Mouse (Mus musculus) forebrain, embryonic 12.5 days (tissue): ENCODE data around the gene Hoxd9. TPM values are rescaled to one million over a fixed set of nuclear protein-coding genes. Genes with fewer than 3 reads are reported as not detected.
A peak's percentile ranks its signal among the peaks of the same experiment; 100 is the strongest.

Source experiments
- ATAC-seq: fragments of 200-750 bp; cut with Nextera tagmentation; 2 replicates; pipeline ENCODE4 v1.8.0; 2017; ENCODE audit warnings: moderate TSS enrichment; ENCODE audit not compliant: low FRiP score
- H3K27ac ChIP-seq: fragments of 300-500 bp; sonication (generic); 2 replicates; pipeline ENCODE4 v1.5.1; 2016; ENCODE audit warnings: mild to moderate bottlenecking
- H3K27me3 ChIP-seq: fragments of 300-500 bp; sonication (generic); 2 replicates; pipeline ENCODE4 v1.6.1; 2016; ENCODE audit warnings: mild to moderate bottlenecking
- H3K36me3 ChIP-seq: fragments of 300-500 bp; sonication (generic); replicated peaks from 2 replicates; pipeline ENCODE4 v1.6.1; 2016; ENCODE audit warnings: mild to moderate bottlenecking
- H3K4me1 ChIP-seq: fragments of 300-500 bp; sonication (generic); 2 replicates; pipeline ENCODE4 v1.6.1; 2016
- H3K4me2 ChIP-seq: fragments of 300-500 bp; sonication (generic); 2 replicates; pipeline ENCODE4 v1.6.1; 2016; ENCODE audit warnings: mild to moderate bottlenecking, moderate library complexity
- H3K4me3 ChIP-seq: fragments of 300-500 bp; sonication (generic); replicated peaks from 2 replicates; pipeline ENCODE4 v1.5.1; 2016; ENCODE audit warnings: mild to moderate bottlenecking
- H3K9ac ChIP-seq: fragments of 300-500 bp; sonication (generic); 2 replicates; pipeline ENCODE4 v1.6.1; 2016; ENCODE audit warnings: mild to moderate bottlenecking
- H3K9me3 ChIP-seq: fragments of 300-500 bp; sonication (generic); 2 replicates; pipeline ENCODE4 v1.6.1; 2016
- WGBS: fragments of 180-500 bp; shearing (Covaris S2); methylation state at CpG from one replicate; pipeline ENCODE4 v1.1.7; 2016; 5-methylcytosine and 5-hydroxymethylcytosine counted together
- polyA plus RNA-seq: library from polyadenylated mRNA; unstranded; fragments of >200 nt; fragmentation: Nextera tagmentation; extraction: Ambion mirVana; gene quantifications from 2 replicates; pipeline ENCODE4 v1.2.1, GENCODE M21; 2016

Gene Hoxd9
- polyA plus RNA-seq, result not detected in 2 replicates

DNA sequence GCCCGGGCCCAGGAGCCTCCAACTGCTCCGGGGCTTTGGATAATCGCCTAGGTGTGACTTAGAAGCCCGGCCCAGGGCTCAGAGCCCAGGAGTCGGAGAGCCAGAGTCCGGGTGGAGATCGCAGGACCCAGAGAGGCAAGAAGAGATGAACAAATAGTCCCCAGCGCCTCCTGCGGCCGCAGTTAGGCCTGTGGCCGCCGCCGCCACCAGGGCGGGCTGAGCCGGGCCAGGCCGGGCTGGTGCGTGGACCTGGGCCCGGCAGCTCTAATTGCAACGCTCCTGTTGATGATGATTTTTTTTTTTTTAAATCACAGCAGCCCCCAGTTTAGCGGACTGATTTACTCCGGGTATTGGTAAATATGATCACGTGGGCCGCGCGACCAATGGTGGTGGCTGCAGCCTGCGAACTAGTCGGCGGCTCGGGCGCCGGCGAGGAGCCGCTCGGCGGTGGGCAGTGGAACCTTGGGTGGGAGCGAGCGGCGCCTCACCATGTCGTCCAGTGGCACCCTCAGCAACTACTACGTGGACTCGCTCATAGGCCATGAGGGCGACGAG, at the start of gene Hoxd9:
TSS of gene Hoxd9 (plus strand) at position 161 of the 555 bp plus-strand sequence.
- H3K9ac ChIP-seq, result no peak within 1 kb of the TSS
- ATAC-seq, result peak; percentile 70

DNA sequence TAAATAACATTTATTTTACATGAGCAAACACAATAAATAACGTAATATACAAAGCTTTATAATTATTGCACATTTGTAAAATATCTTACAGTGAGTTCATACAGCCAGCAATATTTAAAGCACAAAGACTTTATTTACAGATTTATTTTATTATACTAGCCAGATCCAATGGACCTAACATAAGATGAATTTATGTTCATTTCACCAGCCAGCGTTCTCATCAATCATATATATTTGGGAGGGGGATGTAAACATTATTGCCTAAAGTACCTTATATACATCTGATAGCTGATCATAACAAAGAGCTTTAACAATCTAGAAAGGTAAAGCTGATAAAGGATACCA, 44.6 kb upstream of the Hoxd9 start:
- 39% methylated on average over 2 of the region's 2 CpGs for WGBS
- H3K27ac ChIP-seq, result no peak overlapping the region
- no peak overlapping the region for H3K4me2 ChIP-seq
- H3K9me3 ChIP-seq, result 0 out of 2 replicates have a peak, but pooled peaks cover 4% of the 10 kb centered on the region
- no peak overlapping the region for H3K9ac ChIP-seq
- peaks cover 14% of the 10 kb centered on the region for H3K4me1 ChIP-seq
- H3K27me3 ChIP-seq, result peaks cover 87% of the 10 kb centered on the region
- no peak for ATAC-seq
- H3K4me3 ChIP-seq, result no peak overlapping the region
- no peaks in the 10 kb centered on the region for H3K36me3 ChIP-seq

More for the DNA sequence above, at the start of gene Hoxd9:
- Histone ChIP-seq H3K4me3 (peak within 1 kb of the TSS; percentile 33), H3K9me3 (no peaks in the 10 kb centered on the region), H3K27me3 (peaks cover 98% of the 10 kb centered on the region), H3K36me3 (no peaks in the 10 kb centered on the region), H3K27ac (no peak within 1 kb of the TSS), H3K4me1 (peaks cover 14% of the 10 kb centered on the region), H3K4me2 (peak within 1 kb of the TSS; percentile 54)
- whole genome bisulfite sequencing, result under 1% methylated on average over 43 of the region's 43 CpGs

DNA sequence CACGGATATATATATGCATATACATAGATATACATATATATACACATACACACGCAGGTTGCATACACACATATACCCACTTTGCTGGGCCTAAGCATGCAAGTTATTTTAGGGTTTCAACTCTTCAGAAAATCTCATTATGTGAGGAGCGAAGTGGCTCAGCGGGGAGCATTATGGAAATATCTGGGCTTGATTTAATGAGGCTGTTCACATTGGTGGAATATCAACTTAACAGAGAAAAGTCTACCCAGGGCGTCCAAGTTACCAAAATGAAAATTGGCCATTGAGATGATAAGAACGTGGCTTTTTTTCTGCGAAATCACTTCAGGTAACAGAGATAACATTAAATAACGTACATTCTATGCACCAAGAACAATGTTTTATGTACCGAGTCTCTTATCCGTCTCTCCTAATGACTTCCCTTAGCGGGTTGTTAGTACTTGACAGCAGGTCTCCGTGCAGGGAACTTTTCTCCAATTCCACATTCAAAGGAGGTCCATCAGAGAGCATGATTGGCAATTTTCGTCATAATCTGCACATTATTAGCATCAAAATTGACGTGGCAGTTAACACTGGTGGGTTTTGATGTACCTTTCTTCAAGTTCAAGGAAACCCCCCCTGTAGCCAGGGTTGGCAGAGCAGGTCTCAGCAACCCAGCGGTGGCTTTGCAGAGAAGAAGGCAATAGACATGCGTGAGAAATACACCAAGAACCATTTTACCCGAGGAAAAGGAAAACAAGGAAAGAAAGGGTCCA, 43.6 kb upstream of the Hoxd9 start:
- no peak overlapping the region for H3K4me2 ChIP-seq
- peaks cover 87% of the 10 kb centered on the region for H3K27me3 ChIP-seq
- no peak overlapping the region for H3K9ac ChIP-seq
- 9% methylated on average over 17 of the region's 17 CpGs for WGBS
- ATAC-seq, result no peak
- H3K4me3 ChIP-seq, result no peak overlapping the region
- peaks cover 14% of the 10 kb centered on the region for H3K4me1 ChIP-seq
- H3K9me3 ChIP-seq, result 0 out of 2 replicates have a peak, but pooled peaks cover 4% of the 10 kb centered on the region
- no peaks in the 10 kb centered on the region for H3K36me3 ChIP-seq
- no peak overlapping the region for H3K27ac ChIP-seq

DNA sequence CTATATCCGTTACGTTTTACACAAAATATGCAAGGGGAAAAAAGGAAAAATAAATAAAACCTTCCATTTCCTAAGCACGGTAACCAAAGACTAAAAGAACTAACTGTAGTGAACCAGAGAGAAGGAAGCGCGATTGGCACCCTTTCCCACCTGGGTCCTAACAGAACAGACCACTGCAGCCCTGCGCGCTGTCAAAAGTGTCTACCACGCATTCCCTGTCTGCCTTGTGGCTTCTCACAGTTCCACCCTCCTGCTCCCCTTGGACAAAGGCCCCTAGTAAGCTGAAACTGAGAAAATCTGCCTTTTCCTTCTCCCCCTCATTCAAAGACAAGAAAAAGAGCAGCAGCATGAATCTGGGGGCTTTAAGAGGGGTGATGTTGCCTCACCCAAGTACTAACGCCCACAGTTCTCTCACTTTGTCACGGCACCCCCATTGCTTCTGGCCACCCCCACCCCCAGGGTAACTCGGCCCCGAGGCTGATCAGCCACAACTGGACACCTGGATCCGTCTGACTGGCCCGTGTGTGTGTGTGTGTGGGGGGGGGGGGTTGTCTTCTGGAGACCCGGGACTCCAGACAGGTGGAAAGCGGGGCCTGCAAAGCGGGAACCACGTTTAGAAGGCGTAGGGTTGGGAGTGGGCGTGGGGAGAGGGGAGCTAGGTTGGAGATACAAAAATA, 42.6 kb upstream of the Hoxd9 start:
- ATAC-seq, result no peak
- Histone ChIP-seq H3K9me3 (0 out of 2 replicates have a peak, but pooled peaks cover 4% of the 10 kb centered on the region), H3K9ac (no peak overlapping the region), H3K36me3 (no peaks in the 10 kb centered on the region), H3K27me3 (peaks cover 87% of the 10 kb centered on the region), H3K4me2 (no peak overlapping the region), H3K27ac (no peak overlapping the region), H3K4me1 (peaks cover 14% of the 10 kb centered on the region), H3K4me3 (peak overlapping the region; percentile 36; the same call in 1 of the 2 replicates)
- 5% methylated on average over 20 of the region's 20 CpGs for WGBS

DNA sequence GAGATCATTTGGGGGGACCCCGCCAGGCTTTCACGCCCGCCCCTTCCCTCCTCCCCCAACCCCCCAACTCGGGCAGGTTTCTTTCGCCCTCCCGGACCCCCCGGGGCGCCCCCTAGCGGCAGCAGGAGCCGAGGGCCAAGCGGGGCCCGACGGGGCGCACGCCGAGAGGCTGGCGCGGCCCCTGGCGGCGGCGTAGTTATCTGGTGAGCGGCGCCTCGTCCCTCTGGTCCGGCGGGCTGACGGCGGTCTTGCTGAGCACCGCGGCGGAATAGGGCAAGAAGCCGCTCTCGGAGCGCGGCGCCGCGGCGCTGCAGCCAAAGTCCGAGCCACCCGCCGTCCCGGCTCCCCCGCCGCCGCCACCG, 42.1 kb upstream of the Hoxd9 start:
- Histone ChIP-seq H3K36me3 (no peaks in the 10 kb centered on the region), H3K4me3 (peak overlapping the region; percentile 36), H3K4me2 (peak overlapping the region; percentile 52), H3K27me3 (peaks cover 87% of the 10 kb centered on the region), H3K9me3 (0 out of 2 replicates have a peak, but pooled peaks cover 4% of the 10 kb centered on the region), H3K9ac (no peak overlapping the region), H3K27ac (no peak overlapping the region), H3K4me1 (peaks cover 14% of the 10 kb centered on the region)
- no peak; the same call in 1 of the 2 replicates for ATAC-seq
- under 1% methylated on average over 43 of the region's 47 CpGs for WGBS

DNA sequence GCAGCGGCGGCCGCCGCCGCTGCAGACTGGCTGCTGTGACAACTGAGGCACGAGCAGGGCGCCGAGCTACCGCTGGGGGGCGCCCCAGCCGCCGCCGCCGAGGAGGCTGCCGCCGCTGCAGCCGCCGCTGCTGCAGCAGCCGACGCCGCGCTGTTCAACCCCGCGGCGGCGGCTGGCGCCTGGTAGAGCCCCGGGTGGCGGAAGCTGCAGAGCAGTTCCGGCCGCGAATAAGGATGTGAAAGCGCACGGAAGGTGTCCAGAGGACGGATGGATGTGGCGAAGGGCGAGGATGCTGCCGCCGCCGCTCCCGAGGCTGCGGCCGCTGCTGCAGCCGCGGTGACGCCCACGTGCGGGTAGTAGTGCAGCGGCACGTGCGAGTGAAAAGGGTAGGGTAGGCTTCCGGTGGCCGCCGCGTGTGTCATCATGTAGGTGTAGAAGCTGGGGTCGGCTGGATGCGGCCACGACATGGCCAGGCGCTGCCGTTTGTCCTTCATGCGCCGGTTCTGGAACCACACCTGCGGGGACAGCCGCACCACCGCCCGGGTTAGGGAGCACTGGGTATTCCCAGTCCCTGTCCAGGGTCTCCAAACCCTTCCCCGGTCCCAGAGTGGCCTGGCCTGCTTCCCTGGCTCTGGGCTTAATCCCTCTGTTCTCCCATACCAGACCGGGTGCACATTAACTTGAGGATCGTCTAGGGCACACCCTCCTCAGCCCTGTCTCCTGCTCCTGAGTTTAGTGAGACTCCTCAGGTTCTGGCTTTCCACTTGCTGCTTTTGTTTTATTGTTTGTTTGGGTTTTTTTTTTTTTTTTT, 41.5 kb upstream of the Hoxd9 start:
- ATAC-seq, result peak; percentile 51; the same call in 1 of the 2 replicates
- under 1% methylated on average over 68 of the region's 69 CpGs for whole genome bisulfite sequencing
- peak overlapping the region; percentile 36 for H3K4me3 ChIP-seq

DNA sequence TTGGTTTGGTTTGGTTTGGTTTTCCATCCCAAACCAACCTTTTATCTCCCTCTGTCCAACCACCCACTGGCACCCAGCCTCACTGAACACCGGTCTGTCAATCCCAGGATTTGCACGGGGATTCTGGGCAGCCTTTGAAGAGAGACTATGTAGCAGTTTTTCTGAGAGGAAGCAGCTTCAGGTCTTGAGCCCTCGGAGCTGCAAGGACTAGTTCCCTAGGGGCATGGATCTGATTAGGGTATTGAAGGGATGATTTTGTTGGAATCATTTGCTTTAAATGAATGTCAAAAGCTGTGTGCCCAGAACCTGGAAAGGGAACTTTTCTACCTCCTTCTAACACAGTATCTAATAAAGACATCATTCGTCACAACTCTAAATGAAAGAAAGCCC, 40.9 kb upstream of the Hoxd9 start:
- Histone ChIP-seq H3K9ac (no peak overlapping the region), H3K4me1 (peaks cover 15% of the 10 kb centered on the region), H3K36me3 (no peaks in the 10 kb centered on the region), H3K27me3 (peaks cover 89% of the 10 kb centered on the region), H3K9me3 (0 out of 2 replicates have a peak, but pooled peaks cover 4% of the 10 kb centered on the region), H3K4me2 (no peak overlapping the region), H3K27ac (no peak overlapping the region), H3K4me3 (no peak overlapping the region)
- WGBS, result 2% methylated on average over 4 of the region's 4 CpGs
- ATAC-seq, result no peak

More for the DNA sequence above, 41.5 kb upstream of the Hoxd9 start:
- no peak overlapping the region for H3K27ac ChIP-seq
- peaks cover 87% of the 10 kb centered on the region for H3K27me3 ChIP-seq
- 0 out of 2 replicates have a peak, but pooled peaks cover 4% of the 10 kb centered on the region for H3K9me3 ChIP-seq
- peak overlapping the region; percentile 52 for H3K4me2 ChIP-seq
- peaks cover 14% of the 10 kb centered on the region for H3K4me1 ChIP-seq
- H3K36me3 ChIP-seq, result no peaks in the 10 kb centered on the region
- H3K9ac ChIP-seq, result 0 out of 2 replicates have a peak overlapping the region, but pooled peaks have one; percentile 17

DNA sequence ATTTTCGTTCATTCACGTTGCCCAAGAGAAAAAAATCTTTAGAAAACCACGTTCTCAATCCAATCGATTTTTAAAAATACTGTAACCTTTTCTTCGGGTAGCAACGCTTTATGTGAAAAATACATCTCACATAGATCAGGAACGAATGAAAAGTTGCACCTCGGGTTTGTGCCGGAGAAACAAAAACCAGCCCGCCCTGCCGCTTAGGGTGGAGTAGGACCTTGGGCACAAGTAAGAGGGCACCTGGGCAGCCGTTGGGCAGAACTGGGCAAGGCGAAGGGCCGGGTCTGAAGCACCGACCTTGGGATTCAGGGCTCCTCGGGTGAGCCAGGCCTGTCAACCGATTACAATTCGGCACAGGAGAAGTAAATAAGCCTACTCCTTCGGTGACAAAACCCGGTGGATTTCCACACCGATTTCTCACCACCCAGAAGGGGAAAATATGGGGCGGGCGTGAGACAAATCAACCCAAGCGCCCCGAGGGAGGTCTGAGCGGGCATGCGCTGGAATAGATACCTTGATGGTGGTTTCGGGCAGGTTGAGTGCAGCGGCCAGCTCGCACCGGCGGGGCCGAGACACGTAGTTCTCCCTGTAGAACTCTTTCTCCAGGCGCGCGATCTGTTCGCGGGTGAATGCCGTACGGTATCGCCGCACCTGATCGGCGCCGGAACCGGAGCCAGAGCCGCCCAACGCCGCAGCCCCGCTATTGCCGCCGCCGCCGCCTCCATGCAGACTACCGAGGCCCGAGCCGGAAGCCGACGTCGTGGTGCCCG, 40.1 kb upstream of the Hoxd9 start:
- H3K27me3 ChIP-seq, result peaks cover 89% of the 10 kb centered on the region
- WGBS, result 3% methylated on average over 60 of the region's 62 CpGs
- H3K4me1 ChIP-seq, result peaks cover 17% of the 10 kb centered on the region
- H3K27ac ChIP-seq, result no peak overlapping the region
- H3K36me3 ChIP-seq, result no peaks in the 10 kb centered on the region
- no peak for ATAC-seq
- no peak overlapping the region for H3K4me2 ChIP-seq
- peak overlapping the region; percentile 15; the same call in 1 of the 2 replicates for H3K4me3 ChIP-seq
- H3K9ac ChIP-seq, result no peak overlapping the region
- H3K9me3 ChIP-seq, result 0 out of 2 replicates have a peak, but pooled peaks cover 4% of the 10 kb centered on the region

DNA sequence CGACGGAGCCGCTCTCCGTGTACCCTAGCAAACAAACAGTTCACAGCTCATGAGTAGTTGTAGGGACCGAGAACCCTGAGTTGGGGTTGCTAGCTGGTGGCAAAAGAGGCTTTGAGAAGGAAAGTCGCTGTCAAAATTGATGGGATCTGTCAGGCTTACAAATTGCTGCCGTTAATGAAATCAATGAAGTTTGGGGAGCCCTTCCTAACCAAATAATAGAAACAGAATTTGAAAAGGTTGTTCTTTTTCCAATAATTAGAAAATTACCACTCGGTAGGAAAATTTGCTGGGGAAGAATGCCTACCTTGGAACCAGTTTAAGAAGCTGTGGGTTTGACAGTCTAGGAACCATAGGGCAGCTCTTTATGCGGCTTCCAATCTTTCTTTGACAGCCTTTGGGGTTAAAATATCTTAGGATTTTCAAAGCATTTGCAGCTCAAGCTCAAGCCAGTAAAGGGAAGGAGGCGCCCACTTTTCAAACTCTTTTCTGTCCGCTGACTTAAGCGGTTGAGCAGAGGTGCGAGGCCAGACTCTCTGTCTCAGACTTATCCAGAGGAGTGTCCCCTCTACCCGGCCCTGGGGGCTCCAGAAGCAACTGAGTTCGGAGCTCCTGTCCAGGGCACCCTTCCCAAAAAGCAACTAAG, 39.4 kb upstream of the Hoxd9 start:
- Histone ChIP-seq H3K36me3 (no peaks in the 10 kb centered on the region), H3K27ac (no peak overlapping the region), H3K27me3 (peaks cover 94% of the 10 kb centered on the region), H3K9me3 (0 out of 2 replicates have a peak, but pooled peaks cover 4% of the 10 kb centered on the region), H3K4me2 (no peak overlapping the region), H3K4me1 (peaks cover 17% of the 10 kb centered on the region), H3K9ac (no peak overlapping the region), H3K4me3 (peak overlapping the region; percentile 15; the same call in 1 of the 2 replicates)
- under 1% methylated on average over 15 of the region's 15 CpGs for WGBS
- no peak for ATAC-seq

DNA sequence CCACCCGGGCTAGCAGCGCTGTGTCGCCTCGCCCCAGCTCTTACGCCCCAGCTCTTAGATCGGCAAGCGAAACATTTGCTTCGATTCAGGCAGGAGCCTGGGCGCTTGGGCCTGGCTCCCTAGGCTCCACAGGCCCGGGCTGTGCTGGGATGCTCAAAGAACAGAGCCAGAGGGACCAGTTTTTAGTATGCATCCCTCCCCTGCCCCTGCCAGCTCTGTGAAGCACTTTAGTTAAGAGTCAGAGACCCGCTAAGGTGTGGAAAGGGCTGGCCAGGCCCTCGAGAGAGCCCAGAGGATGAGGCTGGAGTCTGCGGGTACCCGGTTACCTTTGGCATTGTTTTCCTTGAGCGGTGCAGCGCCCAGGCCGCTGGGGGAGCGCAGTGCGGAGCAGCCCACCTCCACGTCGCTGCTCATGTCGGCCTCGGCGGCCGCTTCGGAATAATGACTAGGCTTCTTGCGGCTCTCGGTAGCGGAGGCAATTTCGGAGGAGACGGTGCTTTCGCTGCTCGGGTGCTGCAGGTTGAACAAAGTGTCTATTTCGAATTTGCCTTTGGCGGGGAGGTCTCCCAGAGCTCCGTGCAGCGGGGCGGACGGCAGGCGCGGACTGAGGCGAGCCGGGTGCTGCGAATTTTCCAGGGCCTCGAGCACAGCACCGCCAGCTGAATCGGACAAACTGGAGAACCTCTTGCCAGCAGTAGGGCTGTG, 38.7 kb upstream of the Hoxd9 start:
- 0 out of 2 replicates have a peak, but pooled peaks cover 4% of the 10 kb centered on the region for H3K9me3 ChIP-seq
- peaks cover 17% of the 10 kb centered on the region for H3K4me1 ChIP-seq
- no peak overlapping the region for H3K4me2 ChIP-seq
- no peaks in the 10 kb centered on the region for H3K36me3 ChIP-seq
- H3K9ac ChIP-seq, result no peak overlapping the region
- H3K27me3 ChIP-seq, result peaks cover 98% of the 10 kb centered on the region
- H3K4me3 ChIP-seq, result no peak overlapping the region
- whole genome bisulfite sequencing, result under 1% methylated on average over 47 of the region's 47 CpGs
- ATAC-seq, result no peak
- H3K27ac ChIP-seq, result no peak overlapping the region
